Mouse (Mus musculus) heart, embryonic 13.5 days (tissue): ENCODE data around the gene Celsr1. TPM values are rescaled to one million over a fixed set of nuclear protein-coding genes. Genes with fewer than 3 reads are reported as not detected.

Experiments
- ATAC-seq: fragments of 200-750 bp; cut with Nextera tagmentation; 2 replicates; pipeline ENCODE4 v1.8.0; 2017; ENCODE audit warnings: moderate TSS enrichment; ENCODE audit not compliant: insufficient number of reproducible peaks, low FRiP score, low TSS enrichment; ENCODE audit errors: extremely low read depth
- H3K27ac ChIP-seq: fragments of 300-500 bp; sonication (generic); replicated peaks from 2 replicates; pipeline ENCODE4 v1.5.1; 2015; ENCODE audit warnings: moderate library complexity, mild to moderate bottlenecking, inconsistent platforms
- H3K27me3 ChIP-seq: fragments of 300-500 bp; sonication (generic); replicated peaks from 2 replicates; pipeline ENCODE4 v1.6.1; 2015; ENCODE audit warnings: mild to moderate bottlenecking, inconsistent platforms
- H3K36me3 ChIP-seq: fragments of 300-500 bp; sonication (generic); 2 replicates; pipeline ENCODE4 v1.6.1; 2015; ENCODE audit warnings: mild to moderate bottlenecking, inconsistent platforms
- H3K4me1 ChIP-seq: fragments of 300-500 bp; sonication (generic); 2 replicates; pipeline ENCODE4 v1.6.1; 2015; ENCODE audit warnings: inconsistent platforms
- H3K4me2 ChIP-seq: fragments of 300-500 bp; sonication (generic); 2 replicates; pipeline ENCODE4 v1.6.1; 2015; ENCODE audit warnings: inconsistent platforms, mild to moderate bottlenecking, moderate library complexity
- H3K4me3 ChIP-seq: fragments of 300-500 bp; sonication (generic); 2 replicates; pipeline ENCODE4 v1.5.1; 2015; ENCODE audit warnings: moderate library complexity, mild to moderate bottlenecking, inconsistent platforms
- H3K9ac ChIP-seq: fragments of 300-500 bp; sonication (generic); 2 replicates; pipeline ENCODE4 v1.6.1; 2015; ENCODE audit warnings: inconsistent platforms, mild to moderate bottlenecking, moderate library complexity
- H3K9me3 ChIP-seq: fragments of 300-500 bp; sonication (generic); 2 replicates; pipeline ENCODE4 v1.6.1; 2016; ENCODE audit warnings: inconsistent platforms
- WGBS: fragments of 180-500 bp; shearing (Covaris S2); methylation state at CpG from one replicate; pipeline ENCODE4 v1.1.7; 2015; ENCODE audit warnings: mixed read lengths; 5-methylcytosine and 5-hydroxymethylcytosine counted together
- polyA plus RNA-seq: library from polyadenylated mRNA; unstranded; fragments of >200 nt; fragmentation: Nextera tagmentation; extraction: Ambion mirVana; gene quantifications from 2 replicates; pipeline ENCODE4 v1.2.1, GENCODE M21; 2015

Gene Celsr1
- polyA plus RNA-seq, 1 experiment from 2014 or later, result 1.4 TPM

GRCm38 (mm10) chr15:85975746-85976145 lies 57.8 kb downstream of the Celsr1 start:
- H3K27me3 ChIP-seq, result no peaks in the 10 kb centered on the region; the same call in 1 of the 2 replicates
- H3K9me3 ChIP-seq, result no peaks in the 10 kb centered on the region
- 0 out of 2 replicates have a peak overlapping the region, but pooled peaks have one; percentile 8 for H3K27ac ChIP-seq
- no peaks in the 10 kb centered on the region for H3K36me3 ChIP-seq
- no peak overlapping the region for H3K4me2 ChIP-seq
- H3K4me3 ChIP-seq, result no peak overlapping the region
- H3K9ac ChIP-seq, result no peak overlapping the region
- no peak for ATAC-seq
- peaks cover 44% of the 10 kb centered on the region for H3K4me1 ChIP-seq
- WGBS, result 60% methylated on average over 16 of the region's 16 CpGs

- Histone ChIP-seq H3K4me3 (no peak overlapping the region), H3K36me3 (no peaks in the 10 kb centered on the region), H3K4me1 (peaks cover 56% of the 10 kb centered on the region), H3K27me3 (no peaks in the 10 kb centered on the region), H3K27ac (no peak overlapping the region), H3K9ac (no peak overlapping the region), H3K4me2 (no peak overlapping the region), H3K9me3 (no peaks in the 10 kb centered on the region)
- 70% methylated on average over 5 of the region's 5 CpGs for WGBS
- no peak for ATAC-seq
Observed at GRCm38 (mm10) chr15:85971596-85971995, 62.0 kb downstream of the Celsr1 start.

- ATAC-seq, result no peak
- no peak overlapping the region for H3K9ac ChIP-seq
- H3K4me3 ChIP-seq, result no peak overlapping the region
- H3K36me3 ChIP-seq, result no peaks in the 10 kb centered on the region
- peak overlapping the region; percentile 84 for H3K27ac ChIP-seq
- no peak overlapping the region for H3K4me2 ChIP-seq
- WGBS, result 51% methylated on average over 8 of the region's 8 CpGs
- H3K9me3 ChIP-seq, result no peaks in the 10 kb centered on the region
- H3K4me1 ChIP-seq, result peaks cover 44% of the 10 kb centered on the region
- H3K27me3 ChIP-seq, result no peaks in the 10 kb centered on the region
Observed at GRCm38 (mm10) chr15:85970441-85970840, 63.1 kb downstream of the Celsr1 start.

DNA sequence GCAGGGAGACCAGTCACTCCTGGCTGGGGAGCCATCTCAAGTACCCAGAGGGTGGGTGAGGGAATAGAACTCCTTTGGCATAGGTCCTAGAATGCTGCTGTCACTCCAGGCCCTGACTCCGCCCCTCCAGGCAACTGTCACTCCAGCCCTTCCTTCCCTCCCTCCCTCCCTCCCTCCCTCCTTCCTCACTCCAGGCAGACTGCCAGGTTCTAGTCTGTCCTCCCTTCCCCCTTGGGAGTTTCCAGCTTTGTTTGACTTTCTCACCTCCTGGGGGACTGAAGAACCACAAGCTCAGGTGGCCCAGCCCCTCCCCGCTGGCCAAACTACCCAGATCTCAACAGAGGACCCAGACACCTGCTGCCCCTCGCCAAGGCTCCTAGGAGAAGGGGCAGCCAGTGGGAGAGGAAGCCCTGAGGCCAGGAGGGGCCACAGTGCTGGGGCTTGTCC lies 63.8 kb downstream of the Celsr1 start:
- Histone ChIP-seq H3K27ac (peak overlapping the region; percentile 84), H3K9ac (no peak overlapping the region), H3K4me1 (peaks cover 37% of the 10 kb centered on the region), H3K27me3 (no peaks in the 10 kb centered on the region), H3K4me2 (no peak overlapping the region; the same call in 1 of the 2 replicates), H3K9me3 (no peaks in the 10 kb centered on the region), H3K4me3 (no peak overlapping the region), H3K36me3 (no peaks in the 10 kb centered on the region)
- WGBS, result 19% methylated on average over 3 of the region's 3 CpGs
- ATAC-seq, result peak; percentile 47; the same call in 1 of the 2 replicates

DNA sequence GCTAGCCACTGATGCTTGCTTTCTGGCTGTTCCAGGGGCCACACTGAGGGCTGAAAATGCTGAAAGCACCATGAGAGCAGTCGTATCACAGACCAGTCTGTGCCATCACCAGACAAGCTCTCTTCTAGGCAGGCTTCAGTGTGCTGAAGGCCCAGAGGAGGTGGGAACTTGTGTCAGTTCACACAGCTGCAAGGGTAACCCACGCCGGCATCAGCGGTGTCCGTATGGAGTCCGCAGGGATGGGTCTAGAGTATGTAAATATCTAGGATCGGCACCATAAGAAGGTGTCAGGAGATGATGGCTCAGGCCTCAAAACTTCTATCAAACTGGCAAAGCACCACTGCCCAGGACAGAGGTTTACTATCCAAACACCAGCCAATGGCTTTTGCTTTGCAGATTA lies 64.3 kb downstream of the Celsr1 start:
- Histone ChIP-seq H3K9ac (no peak overlapping the region), H3K9me3 (no peaks in the 10 kb centered on the region), H3K4me2 (peak overlapping the region; percentile 2; the same call in 1 of the 2 replicates), H3K27ac (peak overlapping the region; percentile 30), H3K4me3 (no peak overlapping the region), H3K4me1 (peaks cover 32% of the 10 kb centered on the region), H3K27me3 (no peaks in the 10 kb centered on the region), H3K36me3 (no peaks in the 10 kb centered on the region)
- WGBS, result 83% methylated on average over 7 of the region's 7 CpGs
- ATAC-seq, result no peak

GRCm38 (mm10) chr15:85966032-85966431 lies 67.5 kb downstream of the Celsr1 start:
- WGBS, result 82% methylated on average over 7 of the region's 7 CpGs

GRCm38 (mm10) chr15:85963279-85963840 lies 70.2 kb downstream of the Celsr1 start:
- H3K4me2 ChIP-seq, result no peak overlapping the region
- no peak overlapping the region for H3K9ac ChIP-seq
- no peaks in the 10 kb centered on the region for H3K27me3 ChIP-seq
- ATAC-seq, result no peak
- H3K4me3 ChIP-seq, result no peak overlapping the region
- H3K27ac ChIP-seq, result no peak overlapping the region
- 65% methylated on average over 8 of the region's 8 CpGs for WGBS
- H3K9me3 ChIP-seq, result no peaks in the 10 kb centered on the region
- H3K4me1 ChIP-seq, result 0 out of 2 replicates have a peak, but pooled peaks cover 8% of the 10 kb centered on the region
- peaks cover 5% of the 10 kb centered on the region; the same call in 1 of the 2 replicates for H3K36me3 ChIP-seq

More at GRCm38 (mm10) chr15:85966032-85966431, 67.5 kb downstream of the Celsr1 start:
- peaks cover 26% of the 10 kb centered on the region for H3K4me1 ChIP-seq
- H3K9ac ChIP-seq, result no peak overlapping the region
- H3K4me3 ChIP-seq, result no peak overlapping the region
- H3K36me3 ChIP-seq, result no peaks in the 10 kb centered on the region
- ATAC-seq, result no peak
- H3K27ac ChIP-seq, result no peak overlapping the region
- no peak overlapping the region for H3K4me2 ChIP-seq
- H3K9me3 ChIP-seq, result no peaks in the 10 kb centered on the region
- H3K27me3 ChIP-seq, result no peaks in the 10 kb centered on the region

DNA sequence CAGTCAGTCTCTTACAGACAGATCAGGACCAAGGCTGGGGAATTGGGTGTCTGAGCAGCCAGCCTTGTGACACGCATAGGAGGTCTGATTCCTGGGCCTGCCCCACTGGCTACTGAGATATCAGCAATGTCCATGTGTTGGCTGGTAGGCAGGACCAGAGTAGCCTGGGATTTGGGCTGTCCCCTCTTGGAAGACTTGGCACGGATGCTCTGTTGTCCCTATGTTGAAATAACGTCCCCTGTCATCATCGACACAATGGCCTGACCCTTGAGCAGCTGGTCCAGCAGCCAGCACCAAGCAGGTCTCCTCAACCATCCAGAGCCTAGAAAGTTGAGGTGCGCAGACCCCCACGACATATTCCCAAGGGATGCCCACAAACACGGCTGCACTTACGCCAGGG lies 70.9 kb downstream of the Celsr1 start:
- Histone ChIP-seq H3K4me2 (no peak overlapping the region), H3K9ac (no peak overlapping the region), H3K27ac (no peak overlapping the region), H3K9me3 (no peaks in the 10 kb centered on the region), H3K4me3 (no peak overlapping the region), H3K27me3 (no peaks in the 10 kb centered on the region), H3K36me3 (peaks cover 5% of the 10 kb centered on the region; the same call in 1 of the 2 replicates), H3K4me1 (0 out of 2 replicates have a peak, but pooled peaks cover 8% of the 10 kb centered on the region)
- ATAC-seq, result no peak
- 85% methylated on average over 8 of the region's 8 CpGs for WGBS

GRCm38 (mm10) chr15:85961651-85962050 lies 71.9 kb downstream of the Celsr1 start:
- Histone ChIP-seq H3K4me3 (no peak overlapping the region), H3K4me2 (no peak overlapping the region), H3K36me3 (peaks cover 9% of the 10 kb centered on the region), H3K27ac (no peak overlapping the region), H3K9ac (no peak overlapping the region), H3K27me3 (no peaks in the 10 kb centered on the region), H3K9me3 (no peaks in the 10 kb centered on the region), H3K4me1 (0 out of 2 replicates have a peak, but pooled peaks cover 8% of the 10 kb centered on the region)
- 76% methylated on average over 4 of the region's 4 CpGs for WGBS
- no peak for ATAC-seq

DNA sequence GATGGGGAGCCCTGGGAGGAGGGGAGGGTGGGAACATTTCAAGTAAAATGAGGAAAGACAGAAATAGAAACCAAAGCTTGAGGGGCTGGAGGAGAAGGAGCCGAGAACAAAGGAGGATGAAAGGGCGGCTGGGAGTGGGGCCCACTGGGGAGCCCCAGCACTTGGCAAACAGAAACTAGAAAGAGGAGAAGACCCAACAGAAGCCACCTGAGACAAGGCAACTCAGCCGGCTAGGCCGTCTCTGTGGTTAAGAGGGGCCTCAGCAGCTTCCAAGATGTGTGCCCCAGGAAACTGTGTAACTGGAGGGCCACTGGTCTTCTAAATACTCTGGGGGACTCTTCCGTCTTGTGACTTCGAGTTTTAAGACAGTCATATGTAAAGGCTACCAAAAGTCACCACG lies 72.4 kb downstream of the Celsr1 start:
- no peak for ATAC-seq
- H3K4me1 ChIP-seq, result 0 out of 2 replicates have a peak, but pooled peaks cover 8% of the 10 kb centered on the region
- peaks cover 9% of the 10 kb centered on the region for H3K36me3 ChIP-seq
- no peak overlapping the region for H3K4me3 ChIP-seq
- H3K4me2 ChIP-seq, result no peak overlapping the region
- no peaks in the 10 kb centered on the region for H3K9me3 ChIP-seq
- no peak overlapping the region for H3K9ac ChIP-seq
- no peak overlapping the region for H3K27ac ChIP-seq
- no peaks in the 10 kb centered on the region for H3K27me3 ChIP-seq
- 69% methylated on average over 7 of the region's 7 CpGs for WGBS

DNA sequence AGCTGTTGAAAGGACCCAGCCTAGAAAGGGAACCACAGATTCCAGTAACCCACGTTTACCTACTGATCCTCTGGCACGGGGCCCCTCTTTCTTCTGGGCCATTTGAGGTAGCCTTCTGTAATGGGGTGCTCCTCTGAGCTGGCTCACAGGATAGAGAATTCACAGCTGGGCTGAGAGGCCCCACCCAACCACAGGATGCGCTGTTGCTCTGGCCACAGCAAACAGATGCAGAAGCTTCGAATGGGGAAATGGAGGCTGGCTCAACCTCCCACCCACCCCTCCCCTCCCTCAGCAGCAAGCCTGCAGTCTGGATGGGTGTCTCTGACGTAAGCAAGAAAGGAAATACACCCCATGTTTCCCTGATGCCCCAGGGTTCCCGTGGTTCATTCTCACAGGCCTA lies 77.4 kb downstream of the Celsr1 start:
- ATAC-seq, result no peak
- H3K4me2 ChIP-seq, result no peak overlapping the region
- WGBS, result 66% methylated on average over 6 of the region's 6 CpGs
- no peak overlapping the region for H3K9ac ChIP-seq
- no peaks in the 10 kb centered on the region for H3K27me3 ChIP-seq
- H3K4me3 ChIP-seq, result no peak overlapping the region
- H3K9me3 ChIP-seq, result no peaks in the 10 kb centered on the region
- peaks cover 9% of the 10 kb centered on the region for H3K36me3 ChIP-seq
- peaks cover 13% of the 10 kb centered on the region; the same call in 1 of the 2 replicates for H3K4me1 ChIP-seq
- no peak overlapping the region for H3K27ac ChIP-seq

GRCm38 (mm10) chr15:85953458-85953857 lies 80.1 kb downstream of the Celsr1 start:
- Histone ChIP-seq H3K27ac (no peak overlapping the region), H3K9me3 (no peaks in the 10 kb centered on the region), H3K36me3 (peaks cover 4% of the 10 kb centered on the region; the same call in 1 of the 2 replicates), H3K4me3 (no peak overlapping the region), H3K9ac (no peak overlapping the region), H3K4me2 (no peak overlapping the region), H3K4me1 (peaks cover 27% of the 10 kb centered on the region), H3K27me3 (no peaks in the 10 kb centered on the region)
- ATAC-seq, result no peak
- WGBS, result 74% methylated on average over 6 of the region's 6 CpGs
